Mouse (Mus musculus): Measurements from ENCODE around the gene Abca1.

DNA sequence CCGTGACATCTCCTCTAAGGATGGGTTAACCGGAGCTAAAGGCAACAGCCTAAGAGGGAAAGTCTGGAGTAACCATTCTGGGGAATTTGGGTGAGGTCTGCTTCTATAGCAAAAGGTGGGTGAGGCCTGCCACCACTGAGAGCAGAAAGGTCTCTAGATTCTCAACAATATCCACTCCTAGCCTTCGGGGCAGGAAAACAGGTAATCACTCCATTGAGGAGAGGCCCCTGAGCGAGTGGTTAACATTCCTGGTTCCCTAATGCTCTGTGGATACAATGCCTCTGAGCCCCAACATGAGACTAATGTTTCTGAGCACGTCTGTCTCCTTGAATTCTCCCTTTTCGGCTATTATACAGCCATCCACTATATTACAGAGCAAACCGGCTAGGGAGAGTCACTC is 145.3 kb downstream of the Abca1 start:
- TF ChIP-seq CHD2 (IDR thresholded peaks at IDR 0.05; ENCODE audit: low read depth, low read length): no peak
- no peak for TF ChIP-seq ZNF384 (IDR thresholded peaks at IDR 0.05; ENCODE audit: low read depth, low read length)

All from ES-E14 (cell line).